Mouse (Mus musculus) midbrain, embryonic 14.5 days (tissue): ENCODE results near the gene 9030624G23Rik. TPM values are rescaled to one million over a fixed set of nuclear protein-coding genes. Genes with fewer than 3 reads are reported as not detected.
"Not testable (repeated sequence)": the region's sequence is repeated elsewhere in the genome, so short reads cannot be mapped to it uniquely, and the experiment has no call there.

ENCODE experiments used
- ATAC-seq: fragments of 200-750 bp; cut with Nextera tagmentation; 2 replicates; pipeline ENCODE4 v1.8.0; 2017; ENCODE audit warnings: moderate number of reproducible peaks, moderate library complexity; ENCODE audit not compliant: low FRiP score, low TSS enrichment
- DNase-seq: peaks from one replicate; pipeline ENCODE4 v3.0.0-alpha.2; 2015
- H3K27ac ChIP-seq: fragments of 300-500 bp; sonication (generic); replicated peaks from 2 replicates; pipeline ENCODE4 v1.5.1; 2014; ENCODE audit warnings: mild to moderate bottlenecking, low read depth, low read length, moderate library complexity
- H3K27me3 ChIP-seq: fragments of 300-500 bp; sonication (generic); 2 replicates; pipeline ENCODE4 v1.6.1; 2014; ENCODE audit warnings: low read length, control low read depth, mixed read lengths; ENCODE audit not compliant: control insufficient read depth, insufficient read depth
- H3K36me3 ChIP-seq: fragments of 300-500 bp; sonication (generic); 2 replicates; pipeline ENCODE4 v1.6.1; 2014; ENCODE audit warnings: low read length, control low read depth; ENCODE audit not compliant: control insufficient read depth, insufficient read depth
- H3K4me1 ChIP-seq: fragments of 300-500 bp; sonication (generic); 2 replicates; pipeline ENCODE4 v1.6.1; 2014; ENCODE audit warnings: mild to moderate bottlenecking, antibody characterized with exemption, low read length, control low read depth; ENCODE audit not compliant: control insufficient read depth, insufficient read depth
- H3K4me2 ChIP-seq: fragments of 300-500 bp; sonication (generic); 2 replicates; pipeline ENCODE4 v1.6.1; 2014; ENCODE audit warnings: mild to moderate bottlenecking, low read length, moderate library complexity
- H3K4me3 ChIP-seq: fragments of 300-500 bp; sonication (generic); replicated peaks from 2 replicates; pipeline ENCODE4 v1.5.1; 2014; ENCODE audit warnings: low read depth, low read length
- H3K9ac ChIP-seq: fragments of 300-500 bp; sonication (generic); replicated peaks from 2 replicates; pipeline ENCODE4 v1.6.1; 2014; ENCODE audit warnings: mild to moderate bottlenecking, low read length, moderate library complexity
- H3K9me3 ChIP-seq: fragments of 300-500 bp; sonication (generic); 2 replicates; pipeline ENCODE4 v1.6.1; 2016; ENCODE audit warnings: low read length, control low read depth, mixed read lengths; ENCODE audit not compliant: control insufficient read depth
- whole genome bisulfite sequencing: fragments of 180-500 bp; shearing (Covaris S2); extraction: QIAGEN DNeasy Blood & Tissue Kit; methylation state at CpG from one replicate; pipeline ENCODE4 v1.1.7; 2014; 5-methylcytosine and 5-hydroxymethylcytosine counted together
- polyA plus RNA-seq: library from polyadenylated mRNA; unstranded; fragments of >200 nt; fragmentation: Nextera tagmentation; extraction: Ambion mirVana; gene quantifications from 2 replicates; pipeline ENCODE4 v1.2.1, GENCODE M21; 2014

9030624G23Rik gene
- 1.3 and 1.5 TPM in 2 replicates for polyA plus RNA-seq

DNA sequence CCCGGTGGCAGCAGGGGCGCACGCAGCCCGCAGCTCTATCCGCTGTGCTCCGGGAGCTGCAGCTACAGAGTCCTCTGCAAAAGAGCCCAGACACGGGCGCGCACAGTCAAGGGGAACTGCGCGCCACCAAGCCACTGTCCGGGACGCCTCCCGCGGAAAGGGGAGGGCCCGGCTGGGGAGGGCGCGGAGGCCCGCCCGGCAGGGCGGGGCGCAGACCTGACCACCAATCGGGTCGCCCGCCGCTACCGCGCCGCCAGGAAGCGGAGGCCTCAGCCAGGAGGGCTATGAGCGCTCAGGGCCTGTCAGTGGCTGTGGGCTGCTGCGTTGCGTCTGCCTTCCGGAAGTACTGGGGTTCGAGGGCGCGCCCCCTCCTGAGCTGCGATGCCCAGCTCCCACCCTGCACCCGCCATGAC lies at the start of gene 9030624G23Rik:
9030624G23Rik (minus strand) TSS at position 139 of the 413 bp plus-strand sequence.
- WGBS, result 3% methylated on average over 23 of the region's 39 CpGs
- peak within 1 kb of the TSS; percentile 30 for H3K4me2 ChIP-seq
- H3K9ac ChIP-seq, result not testable (repeated sequence)

DNA sequence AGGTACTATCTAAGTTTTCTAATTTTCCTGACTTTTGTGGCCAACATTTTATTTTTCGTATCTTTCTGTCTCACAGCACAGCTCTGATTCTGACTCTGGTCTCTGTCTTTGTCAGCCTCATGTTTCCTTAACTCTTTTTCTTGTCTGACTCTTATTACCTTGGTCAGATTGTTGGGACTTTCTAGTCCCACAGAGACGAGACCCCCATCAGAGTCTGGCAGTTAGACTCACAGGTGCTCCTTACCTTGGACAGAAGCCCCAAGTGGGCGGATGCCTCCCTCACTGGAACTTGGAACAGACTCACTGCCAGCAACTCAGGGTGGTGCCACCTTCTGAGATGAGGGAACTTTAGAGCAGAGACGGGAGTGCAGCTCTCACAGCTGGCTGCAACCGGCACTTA lies 13.9 kb downstream of the 9030624G23Rik start:
- not testable (repeated sequence) for H3K9ac ChIP-seq

More for the DNA sequence above, at the start of gene 9030624G23Rik:
- H3K27ac ChIP-seq, H3K9me3 ChIP-seq, H3K36me3 ChIP-seq, H3K27me3 ChIP-seq, ATAC-seq, H3K4me1 ChIP-seq: not testable (repeated sequence)
- peak; percentile 23 for DNase-seq
- peak within 1 kb of the TSS; percentile 28 for H3K4me3 ChIP-seq

More for the DNA sequence above, 13.9 kb downstream of the 9030624G23Rik start:
- WGBS, result 90% methylated on average over 2 of the region's 5 CpGs
- not testable (repeated sequence) for H3K27ac ChIP-seq, ATAC-seq, H3K4me1 ChIP-seq, H3K4me2 ChIP-seq, DNase-seq, H3K27me3 ChIP-seq, H3K9me3 ChIP-seq, H3K4me3 ChIP-seq, H3K36me3 ChIP-seq
